Mouse (Mus musculus): ENCODE results near the gene Cfap20. TPM values are rescaled to one million over a fixed set of nuclear protein-coding genes. Genes with fewer than 3 reads are reported as not detected.

The Cfap20 gene
- polyA plus RNA-seq, 1 experiment, result 1.5 TPM

- H3K36me3 ChIP-seq (ENCODE audit: control insufficient read depth), result no peaks in the 10 kb centered on the region
- no peak for TF ChIP-seq TAL1 (IDR thresholded peaks at IDR 0.05; ENCODE audit: low read length)
- no peak for TF ChIP-seq GATA1 (IDR thresholded peaks at IDR 0.05; ENCODE audit: low read length)
- H3K27me3 ChIP-seq (ENCODE audit: control insufficient read depth), result no peaks in the 10 kb centered on the region
- peaks cover 40% of the 10 kb centered on the region for H3K4me1 ChIP-seq (ENCODE audit: control insufficient read depth)
- no peak overlapping the region for H3K4me3 ChIP-seq (replicated peaks)
- no peaks in the 10 kb centered on the region for H3K9me3 ChIP-seq (ENCODE audit: control insufficient read depth, low read length)
Measured at GRCm38 (mm10) chr8:95440168-95440709, 5.6 kb upstream of the Cfap20 start.

DNA sequence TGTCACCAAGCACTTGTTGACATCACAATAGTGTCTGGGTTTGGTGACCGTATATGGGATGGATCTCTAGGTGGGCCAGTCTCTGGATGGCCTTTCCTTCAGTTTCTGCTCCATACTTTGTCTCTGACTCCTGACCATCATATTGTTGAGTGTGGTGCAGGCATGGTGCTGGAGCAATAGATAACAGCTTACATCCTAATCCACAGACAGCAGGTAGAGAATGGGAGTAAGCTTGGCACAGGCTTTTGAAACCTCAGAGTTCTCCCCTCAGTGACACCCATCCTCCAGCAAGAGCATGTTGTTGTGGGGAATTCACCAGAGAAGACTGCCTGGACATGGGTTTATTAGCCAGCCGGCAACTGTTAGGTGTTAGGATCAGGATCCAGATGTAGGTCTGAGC is 4.8 kb upstream of the Cfap20 start:
- no peak for TF ChIP-seq GATA1 (IDR thresholded peaks at IDR 0.05; ENCODE audit: low read length)
- peak; percentile 7; the same call in 1 of the 3 replicates for TF ChIP-seq TAL1 (IDR thresholded peaks at IDR 0.05; ENCODE audit: low read length)
- peaks cover 45% of the 10 kb centered on the region for H3K4me1 ChIP-seq (ENCODE audit: control insufficient read depth)
- H3K27me3 ChIP-seq (ENCODE audit: control insufficient read depth), result no peaks in the 10 kb centered on the region
- no peaks in the 10 kb centered on the region for H3K9me3 ChIP-seq (ENCODE audit: control insufficient read depth, low read length)
- H3K4me3 ChIP-seq (replicated peaks), result no peak overlapping the region
- H3K36me3 ChIP-seq (ENCODE audit: control insufficient read depth), result no peaks in the 10 kb centered on the region

DNA sequence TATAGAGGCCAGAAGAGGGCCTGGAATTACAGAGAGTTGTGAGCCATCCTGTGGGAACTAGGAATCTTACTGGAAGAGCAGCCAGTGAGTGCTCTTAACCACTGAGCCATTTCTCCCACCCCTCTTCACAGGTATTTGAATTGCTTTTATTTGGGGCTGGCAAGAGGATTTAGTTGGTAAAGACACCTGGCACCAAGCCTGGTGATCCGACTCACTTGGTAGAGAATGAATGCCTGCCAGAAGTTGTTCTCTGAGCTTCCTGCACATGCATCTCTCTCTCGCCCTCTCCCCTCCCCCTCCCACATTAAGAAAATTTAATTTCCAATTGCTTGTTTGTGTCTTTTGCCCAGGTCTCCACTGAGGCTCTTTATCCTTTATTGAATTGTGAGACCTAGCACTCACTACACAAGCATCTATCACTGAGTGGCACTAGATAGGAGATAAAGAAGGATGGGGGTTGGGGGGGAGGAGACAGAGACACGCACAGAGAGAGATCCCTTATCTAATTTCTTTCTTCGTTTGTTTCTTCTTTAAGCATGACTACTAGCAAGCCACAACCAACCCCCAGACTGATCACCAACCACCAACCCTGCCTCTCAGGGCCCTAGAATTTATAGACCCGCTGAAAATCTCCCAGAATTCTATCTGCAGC is 2.8 kb upstream of the Cfap20 start:
- TF ChIP-seq GATA1 (IDR thresholded peaks at IDR 0.05; ENCODE audit: low read length) (no peak), TAL1 (IDR thresholded peaks at IDR 0.05; ENCODE audit: low read length) (no peak)
- no peak overlapping the region for H3K4me3 ChIP-seq (replicated peaks)
- no peaks in the 10 kb centered on the region for H3K36me3 ChIP-seq (ENCODE audit: control insufficient read depth)
- peaks cover 60% of the 10 kb centered on the region for H3K4me1 ChIP-seq (ENCODE audit: control insufficient read depth)
- H3K27me3 ChIP-seq (ENCODE audit: control insufficient read depth), result no peaks in the 10 kb centered on the region
- H3K9me3 ChIP-seq (ENCODE audit: control insufficient read depth, low read length), result no peaks in the 10 kb centered on the region

DNA sequence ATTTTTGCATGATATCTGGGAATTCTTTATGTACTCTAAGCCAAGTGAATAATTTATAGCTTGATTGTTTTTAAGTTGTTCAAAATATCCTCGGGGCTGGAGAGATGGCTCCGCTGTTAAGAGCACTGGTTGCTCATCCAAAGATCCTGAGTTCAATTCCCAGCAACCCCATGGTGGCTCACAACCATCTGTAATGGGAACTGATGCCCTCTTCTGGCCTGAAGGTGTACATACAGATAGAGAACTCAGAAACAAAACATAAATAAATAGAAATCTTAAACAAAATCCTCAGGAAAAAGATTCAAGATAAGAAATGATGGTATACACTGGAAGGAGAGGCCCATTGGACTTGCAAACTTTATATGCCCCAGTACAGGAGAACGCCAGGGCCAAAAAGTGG is 1.3 kb upstream of the Cfap20 start:
- H3K4me1 ChIP-seq (ENCODE audit: control insufficient read depth), result peaks cover 59% of the 10 kb centered on the region

GRCm38 (mm10) chr8:95435471-95435870 is 802 bp upstream of the Cfap20 start:
- H3K36me3 ChIP-seq (ENCODE audit: control insufficient read depth), result peaks cover 2% of the 10 kb centered on the region
- peaks cover 56% of the 10 kb centered on the region for H3K4me1 ChIP-seq (ENCODE audit: control insufficient read depth)
- TF ChIP-seq GATA1 (IDR thresholded peaks at IDR 0.05; ENCODE audit: low read length) (no peak), TAL1 (IDR thresholded peaks at IDR 0.05; ENCODE audit: low read length) (no peak)
- no peaks in the 10 kb centered on the region for H3K27me3 ChIP-seq (ENCODE audit: control insufficient read depth)
- H3K9me3 ChIP-seq (ENCODE audit: control insufficient read depth, low read length), result no peaks in the 10 kb centered on the region
- H3K4me3 ChIP-seq (replicated peaks), result peak overlapping the region; percentile 93

More for the DNA sequence above, 1.3 kb upstream of the Cfap20 start:
- no peak overlapping the region for H3K4me3 ChIP-seq (replicated peaks)
- no peaks in the 10 kb centered on the region for H3K9me3 ChIP-seq (ENCODE audit: control insufficient read depth, low read length)
- TF ChIP-seq GATA1 (IDR thresholded peaks at IDR 0.05; ENCODE audit: low read length) (no peak), TAL1 (IDR thresholded peaks at IDR 0.05; ENCODE audit: low read length) (no peak)
- H3K27me3 ChIP-seq (ENCODE audit: control insufficient read depth), result no peaks in the 10 kb centered on the region
- H3K36me3 ChIP-seq (ENCODE audit: control insufficient read depth), result peaks cover 2% of the 10 kb centered on the region

GRCm38 (mm10) chr8:95434233-95434632 is 436 bp downstream of the Cfap20 start:
- H3K9me3 ChIP-seq (ENCODE audit: control insufficient read depth, low read length), result no peaks in the 10 kb centered on the region
- H3K36me3 ChIP-seq (ENCODE audit: control insufficient read depth), result peaks cover 2% of the 10 kb centered on the region
- TF ChIP-seq TAL1 (IDR thresholded peaks at IDR 0.05; ENCODE audit: low read length), result no peak
- H3K4me3 ChIP-seq (replicated peaks), result peak overlapping the region; percentile 93
- H3K27me3 ChIP-seq (ENCODE audit: control insufficient read depth), result no peaks in the 10 kb centered on the region
- peaks cover 47% of the 10 kb centered on the region for H3K4me1 ChIP-seq (ENCODE audit: control insufficient read depth)

GRCm38 (mm10) chr8:95433124-95433523 is 1.5 kb downstream of the Cfap20 start:
- Histone ChIP-seq H3K36me3 (ENCODE audit: control insufficient read depth) (peaks cover 2% of the 10 kb centered on the region), H3K27me3 (ENCODE audit: control insufficient read depth) (no peaks in the 10 kb centered on the region), H3K4me1 (ENCODE audit: control insufficient read depth) (peaks cover 52% of the 10 kb centered on the region), H3K4me3 (replicated peaks) (peak overlapping the region; percentile 93), H3K9me3 (ENCODE audit: control insufficient read depth, low read length) (no peaks in the 10 kb centered on the region)
- TF ChIP-seq TAL1 (IDR thresholded peaks at IDR 0.05; ENCODE audit: low read length), result no peak
- TF ChIP-seq GATA1 (IDR thresholded peaks at IDR 0.05; ENCODE audit: low read length), result no peak

- H3K9me3 ChIP-seq (ENCODE audit: control insufficient read depth, low read length), result no peaks in the 10 kb centered on the region
- H3K4me1 ChIP-seq (ENCODE audit: control insufficient read depth), result peaks cover 54% of the 10 kb centered on the region
- H3K4me3 ChIP-seq (replicated peaks), result no peak overlapping the region
- TF ChIP-seq TAL1 (IDR thresholded peaks at IDR 0.05; ENCODE audit: low read length) (no peak), GATA1 (IDR thresholded peaks at IDR 0.05; ENCODE audit: low read length) (no peak)
- H3K27me3 ChIP-seq (ENCODE audit: control insufficient read depth), result no peaks in the 10 kb centered on the region
- H3K36me3 ChIP-seq (ENCODE audit: control insufficient read depth), result peaks cover 2% of the 10 kb centered on the region
Measured at GRCm38 (mm10) chr8:95432471-95432870, 2.2 kb downstream of the Cfap20 start.

- H3K36me3 ChIP-seq (ENCODE audit: control insufficient read depth), result peaks cover 2% of the 10 kb centered on the region
- H3K4me3 ChIP-seq (replicated peaks), result no peak overlapping the region
- H3K4me1 ChIP-seq (ENCODE audit: control insufficient read depth), result peaks cover 46% of the 10 kb centered on the region
- H3K9me3 ChIP-seq (ENCODE audit: control insufficient read depth, low read length), result no peaks in the 10 kb centered on the region
- no peaks in the 10 kb centered on the region for H3K27me3 ChIP-seq (ENCODE audit: control insufficient read depth)
- no peak for TF ChIP-seq TAL1 (IDR thresholded peaks at IDR 0.05; ENCODE audit: low read length)
- no peak for TF ChIP-seq GATA1 (IDR thresholded peaks at IDR 0.05; ENCODE audit: low read length)
Measured at GRCm38 (mm10) chr8:95429945-95430344, 4.7 kb downstream of the Cfap20 start.

Measured in erythroblast, embryonic 14.5 days (primary cell).